Comparison of ENCODE assay signal across 8 mouse cellular contexts in the genomic region with DNA sequence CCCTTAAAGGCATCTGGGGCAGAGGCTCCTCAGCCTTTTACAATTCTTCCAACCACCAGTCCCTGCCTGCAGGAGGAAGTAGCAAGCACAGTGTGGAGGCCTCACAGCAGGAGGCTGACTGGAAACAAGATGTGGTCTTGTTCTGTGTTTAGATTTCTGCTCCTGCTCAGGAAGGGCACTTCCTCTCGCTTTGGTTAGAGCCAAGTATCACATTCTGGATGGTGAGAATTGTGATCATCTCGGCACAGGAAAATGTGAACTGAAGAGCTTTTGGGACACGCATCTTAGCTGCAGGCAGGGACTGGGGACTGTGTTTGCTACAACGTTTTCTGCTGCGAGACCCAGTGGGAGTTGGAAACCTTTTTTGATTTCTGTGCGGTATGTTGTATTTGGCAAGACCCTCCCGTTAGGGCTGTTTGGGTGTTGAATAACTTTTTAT.
DNase-seq lines count a peak whose midpoint lies in the region; TF ChIP-seq lines count a peak whose summit lies in the region.

No protein-coding gene starts in this region.

- 18% methylated on average over 7 of the region's 7 CpGs for WGBS in cerebellum, adult 2 months

- TF ChIP-seq CTCF in layer of hippocampus, adult 2 months (conservative IDR thresholded peaks at IDR 0.05) = peak; percentile 54
- TF ChIP-seq CTCF in cerebellum, adult 2 months (IDR thresholded peaks at IDR 0.05; ENCODE audit: borderline replicate concordance, insufficient read depth, low read depth, low read length) = 0 out of 2 replicates have a peak, but pooled peaks have one; percentile 10

- no peak overlapping the region; the same call in 1 of the 2 replicates for H3K4me3 ChIP-seq in layer of hippocampus, adult 2 months
- no peak overlapping the region for H3K4me3 ChIP-seq in cerebellum, adult 2 months (replicated peaks; ENCODE audit: insufficient read depth, low read depth, low read length)

- DNase-seq in layer of hippocampus, adult 2 months (ENCODE audit: low spot score in 2 of 2) = peak in 1 of 2 experiments; percentile 8
- DNase-seq in layer of hippocampus, postnatal 25 days (ENCODE audit: extremely low spot score in 1 of 2, low spot score in 1 of 2) = no peak
- peak; percentile 36 to 59 for DNase-seq in cerebellum, adult 2 months
- peak; percentile 29 to 50 for DNase-seq in frontal cortex, adult 2 months (ENCODE audit: extremely low spot score in 1 of 2, low spot score in 1 of 2)
- DNase-seq in left cerebral cortex, postnatal 4 days = peak; percentile 32
- peak; percentile 26 for DNase-seq in right cerebral cortex, postnatal 25 days
- DNase-seq in spleen, adult 12 weeks (ENCODE audit: low spot score) = no peak
- DNase-seq in c-Kit-positive CD71-positive TER-119-positive erythroid progenitor cells, embryonic 14.5 days (ENCODE audit: low spot score) = no peak

- peak overlapping the region; percentile 68 for H3K27ac ChIP-seq in layer of hippocampus, adult 2 months
- H3K27ac ChIP-seq in cerebellum, adult 2 months (ENCODE audit: insufficient read depth, low read length) = no peak overlapping the region

- H3K27me3 ChIP-seq in cerebellum, adult 2 months (ENCODE audit: control insufficient read depth, insufficient read depth, low read length) = no peaks in the 10 kb centered on the region

- no peak for TF ChIP-seq POLR2A in cerebellum, adult 2 months (IDR thresholded peaks at IDR 0.05; ENCODE audit: borderline replicate concordance, insufficient read depth, low read length)

- intact Hi-C loops in left cerebral cortex, postnatal 4 days (cut with DNase I) = no loop called here

- no peaks in the 10 kb centered on the region for H3K4me1 ChIP-seq in cerebellum, adult 2 months (ENCODE audit: control insufficient read depth, insufficient read depth, low read length)

Comparison
In these comparisons a context has a peak if more than half of its experiments do, and no peak if none do; other contexts are left out.
1. DNase-seq: peak in cerebellum, adult 2 months (2 of 2), frontal cortex, adult 2 months (2 of 2), left cerebral cortex, postnatal 4 days (single experiment) and right cerebral cortex, postnatal 25 days (single experiment); none in layer of hippocampus, postnatal 25 days (0 of 2), spleen, adult 12 weeks (single experiment) and c-Kit-positive CD71-positive TER-119-positive erythroid progenitor cells, embryonic 14.5 days (single experiment).